Mouse (Mus musculus) intestine, embryonic 14.5 days (tissue): ENCODE measurements around the gene Usp6nl. TPM values are rescaled to one million over a fixed set of nuclear protein-coding genes. Genes with fewer than 3 reads are reported as not detected.

Experiments used
- ATAC-seq: fragments of 200-750 bp; cut with Nextera tagmentation; replicated peaks from 2 replicates; pipeline ENCODE4 v1.8.0; 2017; ENCODE audit warnings: low read depth, moderate number of reproducible peaks, moderate TSS enrichment, moderate library complexity; ENCODE audit not compliant: low FRiP score, low TSS enrichment
- DNase-seq: peaks from one replicate; pipeline ENCODE4 v3.0.0-alpha.2; 2018; ENCODE audit warnings: low spot score
- H3K27ac ChIP-seq: fragments of 300-500 bp; sonication (generic); 2 replicates; pipeline ENCODE4 v1.5.1; 2014; ENCODE audit warnings: low read depth, mild to moderate bottlenecking, control low read depth
- H3K27me3 ChIP-seq: fragments of 300-500 bp; sonication (generic); replicated peaks from 2 replicates; pipeline ENCODE4 v1.6.1; 2014; ENCODE audit warnings: low read length, control low read depth; ENCODE audit not compliant: control insufficient read depth, insufficient read depth
- H3K36me3 ChIP-seq: fragments of 300-500 bp; sonication (generic); 2 replicates; pipeline ENCODE4 v1.6.1; 2014; ENCODE audit warnings: low read length, control low read depth; ENCODE audit not compliant: control insufficient read depth, insufficient read depth
- H3K4me1 ChIP-seq: fragments of 300-500 bp; sonication (generic); replicated peaks from 2 replicates; pipeline ENCODE4 v1.6.1; 2014; ENCODE audit warnings: low read length, control low read depth, mixed read lengths; ENCODE audit not compliant: control insufficient read depth, insufficient read depth
- H3K4me2 ChIP-seq: fragments of 300-500 bp; sonication (generic); 2 replicates; pipeline ENCODE4 v1.6.1; 2014; ENCODE audit warnings: low read length
- H3K4me3 ChIP-seq: fragments of 300-500 bp; sonication (generic); 2 replicates; pipeline ENCODE4 v1.5.1; 2014; ENCODE audit warnings: low read depth, low read length, control low read depth, mixed read lengths
- H3K9ac ChIP-seq: fragments of 300-500 bp; sonication (generic); 2 replicates; pipeline ENCODE4 v1.6.1; 2014; ENCODE audit warnings: mild to moderate bottlenecking, low read length
- H3K9me3 ChIP-seq: fragments of 300-500 bp; sonication (generic); 2 replicates; pipeline ENCODE4 v1.6.1; 2016; ENCODE audit warnings: low read length, control low read depth; ENCODE audit not compliant: control insufficient read depth
- WGBS: fragments of 180-500 bp; shearing (Covaris S2); extraction: QIAGEN DNeasy Blood & Tissue Kit; methylation state at CpG from one replicate; pipeline ENCODE4 v1.1.7; 2014; 5-methylcytosine and 5-hydroxymethylcytosine counted together
- polyA plus RNA-seq: library from polyadenylated mRNA; unstranded; fragments of >200 nt; fragmentation: Nextera tagmentation; extraction: Ambion mirVana; gene quantifications from 2 replicates; pipeline ENCODE4 v1.2.1, GENCODE M21; 2014

The Usp6nl gene
- polyA plus RNA-seq, 1 experiment from 2014 or later = 14.4 TPM

GRCm38 (mm10) chr2:6445858-6446257 lies 123.4 kb downstream of the Usp6nl start:
- ATAC-seq (no peak), DNase-seq (no peak)
- Histone ChIP-seq H3K27me3 (no peaks in the 10 kb centered on the region), H3K4me2 (no peak overlapping the region), H3K4me1 (no peaks in the 10 kb centered on the region), H3K9me3 (no peaks in the 10 kb centered on the region), H3K27ac (no peak overlapping the region), H3K9ac (no peak overlapping the region), H3K36me3 (peaks cover 24% of the 10 kb centered on the region), H3K4me3 (no peak overlapping the region)
- 75% methylated on average over 4 of the region's 4 CpGs for WGBS

- no peak for DNase-seq
- no peak overlapping the region for H3K4me3 ChIP-seq
- no peaks in the 10 kb centered on the region for H3K4me1 ChIP-seq
- no peak overlapping the region for H3K9ac ChIP-seq
- H3K27ac ChIP-seq = no peak overlapping the region
- no peak for ATAC-seq
- no peaks in the 10 kb centered on the region for H3K27me3 ChIP-seq
- no peaks in the 10 kb centered on the region for H3K36me3 ChIP-seq
- no peaks in the 10 kb centered on the region for H3K9me3 ChIP-seq
- H3K4me2 ChIP-seq = no peak overlapping the region
- 89% methylated on average over 2 of the region's 2 CpGs for WGBS
Measured at GRCm38 (mm10) chr2:6448880-6449279, 126.4 kb downstream of the Usp6nl start.

- 50% methylated on average over 3 of the region's 3 CpGs for WGBS
- H3K27ac ChIP-seq = no peak overlapping the region
- H3K4me3 ChIP-seq = no peak overlapping the region
- no peaks in the 10 kb centered on the region for H3K4me1 ChIP-seq
- H3K9ac ChIP-seq = no peak overlapping the region
- no peak overlapping the region for H3K4me2 ChIP-seq
- H3K36me3 ChIP-seq = no peaks in the 10 kb centered on the region
- no peak for DNase-seq
- no peaks in the 10 kb centered on the region for H3K27me3 ChIP-seq
- H3K9me3 ChIP-seq = no peaks in the 10 kb centered on the region
- ATAC-seq = no peak
Measured at GRCm38 (mm10) chr2:6449656-6450055, 127.2 kb downstream of the Usp6nl start.

- H3K36me3 ChIP-seq = no peaks in the 10 kb centered on the region
- no peak for DNase-seq
- 88% methylated on average over 3 of the region's 3 CpGs for WGBS
- H3K9ac ChIP-seq = no peak overlapping the region
- H3K27ac ChIP-seq = no peak overlapping the region
- ATAC-seq = no peak
- no peaks in the 10 kb centered on the region for H3K4me1 ChIP-seq
- no peak overlapping the region for H3K4me3 ChIP-seq
- H3K4me2 ChIP-seq = no peak overlapping the region
- H3K27me3 ChIP-seq = no peaks in the 10 kb centered on the region
- H3K9me3 ChIP-seq = no peaks in the 10 kb centered on the region
Measured at GRCm38 (mm10) chr2:6450544-6450943, 128.1 kb downstream of the Usp6nl start.

GRCm38 (mm10) chr2:6454941-6455516 lies 132.6 kb downstream of the Usp6nl start:
- 66% methylated on average over 7 of the region's 7 CpGs for WGBS
- Histone ChIP-seq H3K36me3 (no peaks in the 10 kb centered on the region), H3K9ac (no peak overlapping the region), H3K27ac (no peak overlapping the region), H3K9me3 (no peaks in the 10 kb centered on the region), H3K27me3 (no peaks in the 10 kb centered on the region), H3K4me1 (no peaks in the 10 kb centered on the region), H3K4me3 (no peak overlapping the region), H3K4me2 (no peak overlapping the region)
- DNase-seq = no peak
- no peak for ATAC-seq

- H3K9me3 ChIP-seq = no peaks in the 10 kb centered on the region
- no peak overlapping the region for H3K27ac ChIP-seq
- no peak for ATAC-seq
- no peak overlapping the region for H3K9ac ChIP-seq
- 0 out of 2 replicates have a peak, but pooled peaks cover 4% of the 10 kb centered on the region for H3K4me1 ChIP-seq
- no peaks in the 10 kb centered on the region for H3K36me3 ChIP-seq
- DNase-seq = no peak
- H3K4me2 ChIP-seq = no peak overlapping the region
- no peak overlapping the region for H3K4me3 ChIP-seq
- WGBS = 53% methylated on average over 13 of the region's 13 CpGs
- no peaks in the 10 kb centered on the region for H3K27me3 ChIP-seq
Measured at GRCm38 (mm10) chr2:6459282-6460047, 137.0 kb downstream of the Usp6nl start.

GRCm38 (mm10) chr2:6462306-6462705 lies 139.8 kb downstream of the Usp6nl start:
- Histone ChIP-seq H3K27ac (no peak overlapping the region), H3K9me3 (no peaks in the 10 kb centered on the region), H3K36me3 (no peaks in the 10 kb centered on the region), H3K4me1 (0 out of 2 replicates have a peak, but pooled peaks cover 4% of the 10 kb centered on the region), H3K4me2 (no peak overlapping the region), H3K27me3 (no peaks in the 10 kb centered on the region), H3K4me3 (no peak overlapping the region), H3K9ac (no peak overlapping the region)
- DNase-seq (no peak), ATAC-seq (no peak)
- 86% methylated on average over 3 of the region's 3 CpGs for WGBS

GRCm38 (mm10) chr2:6463772-6464661 lies 141.6 kb downstream of the Usp6nl start:
- no peak overlapping the region for H3K27ac ChIP-seq
- no peaks in the 10 kb centered on the region for H3K27me3 ChIP-seq
- no peaks in the 10 kb centered on the region for H3K9me3 ChIP-seq
- no peak overlapping the region for H3K4me3 ChIP-seq
- 63% methylated on average over 10 of the region's 10 CpGs for WGBS
- H3K36me3 ChIP-seq = no peaks in the 10 kb centered on the region
- H3K9ac ChIP-seq = no peak overlapping the region
- 0 out of 2 replicates have a peak, but pooled peaks cover 4% of the 10 kb centered on the region for H3K4me1 ChIP-seq
- no peak for ATAC-seq
- DNase-seq = no peak
- no peak overlapping the region for H3K4me2 ChIP-seq
